Mouse (Mus musculus) NIH3T3 (cell line): ENCODE data around the gene Sec61a1.

Experiments
- DNase-seq: peaks from one replicate; pipeline ENCODE4 v3.0.0-alpha.2; 2012; ENCODE audit warnings: low read depth

The Sec61a1 gene

GRCm38 (mm10) chr6:88516667-88517066 is 2.0 kb downstream of the Sec61a1 start:
- DNase-seq: no peak

- DNase-seq: no peak
Observed at GRCm38 (mm10) chr6:88515971-88516370, 2.7 kb downstream of the Sec61a1 start.

- DNase-seq: no peak
Observed at GRCm38 (mm10) chr6:88514546-88514945, 4.2 kb downstream of the Sec61a1 start.

DNA sequence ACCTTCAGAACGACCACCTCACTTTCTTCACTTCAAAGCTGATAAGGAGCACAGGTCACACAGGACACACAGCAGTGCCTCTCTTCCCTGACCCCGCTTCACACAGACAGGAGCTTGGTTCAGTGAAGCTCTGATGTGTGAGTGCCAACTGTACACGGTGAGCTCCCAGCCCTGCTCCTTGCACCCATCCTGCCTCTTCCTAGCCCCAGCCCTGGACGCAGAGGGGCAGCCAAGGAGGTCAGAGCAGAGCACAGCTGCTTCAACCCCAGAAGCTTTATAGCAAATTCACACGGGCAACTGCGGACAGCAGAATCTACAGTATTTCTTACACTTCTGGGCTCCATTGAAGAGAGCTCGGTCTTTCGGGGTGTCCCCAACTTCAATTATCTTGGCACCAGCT is 4.7 kb downstream of the Sec61a1 start:
- no peak for DNase-seq

GRCm38 (mm10) chr6:88503044-88503443 is 15.7 kb downstream of the Sec61a1 start:
- no peak for DNase-seq

GRCm38 (mm10) chr6:88502030-88502970 is 16.4 kb downstream of the Sec61a1 start:
- DNase-seq: no peak

DNA sequence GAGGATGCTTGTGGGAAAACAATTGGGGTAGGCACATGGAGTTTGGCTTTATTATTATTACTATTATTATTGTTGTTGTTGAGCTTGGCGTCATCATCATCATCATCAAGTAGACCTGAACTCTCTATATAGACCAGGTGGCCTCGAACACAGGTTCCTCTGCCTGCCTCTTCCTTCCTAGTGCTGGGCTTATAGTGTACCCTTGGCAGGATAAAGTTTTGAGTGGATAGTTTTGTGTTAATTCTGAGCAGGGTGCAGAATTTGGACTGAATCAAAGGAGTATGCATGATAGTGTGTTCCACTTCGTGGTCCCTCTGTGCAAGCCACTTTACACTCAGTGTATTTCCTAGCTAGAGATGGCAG is 18.3 kb downstream of the Sec61a1 start:
- no peak for DNase-seq

- no peak for DNase-seq
Observed at GRCm38 (mm10) chr6:88499481-88500404, 19.0 kb downstream of the Sec61a1 start.

- peak; percentile 25 for DNase-seq
Observed at GRCm38 (mm10) chr6:88493712-88494111, 25.0 kb downstream of the Sec61a1 start.

DNA sequence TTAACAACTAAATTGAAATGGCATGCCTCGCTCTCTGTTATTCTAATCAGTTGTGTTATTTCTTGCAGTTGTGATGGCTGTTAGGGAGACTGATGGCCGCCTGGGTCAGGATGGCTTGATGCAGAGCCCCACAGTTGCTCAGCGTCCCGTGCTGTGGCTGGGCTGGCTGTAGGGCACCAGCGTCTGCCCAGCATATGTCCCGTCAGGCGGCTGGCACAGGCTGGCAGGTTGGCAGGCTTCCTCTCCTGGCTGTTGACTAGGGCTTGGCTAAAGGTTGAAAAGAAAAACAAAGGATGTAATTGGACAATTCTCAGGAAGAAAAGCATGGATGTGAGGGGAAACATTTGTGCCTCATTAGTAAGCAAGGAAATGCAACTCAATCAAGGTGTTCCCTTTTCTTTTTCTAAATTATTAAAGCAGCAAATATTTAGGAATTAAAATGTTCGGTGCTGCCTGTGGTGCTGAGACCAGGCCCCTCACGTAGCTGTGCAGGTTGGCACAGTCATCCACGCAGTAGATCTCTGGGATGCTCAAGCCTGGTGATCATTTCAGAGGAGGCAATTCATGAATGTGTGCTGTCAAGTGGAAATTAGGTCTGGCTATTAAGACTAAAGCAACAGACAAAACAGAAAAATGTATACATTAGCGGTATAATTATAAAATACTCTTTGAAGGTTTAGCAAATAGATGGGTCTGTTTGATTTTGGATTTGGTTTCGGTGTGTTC is 27.9 kb downstream of the Sec61a1 start:
- no peak for DNase-seq

GRCm38 (mm10) chr6:88489834-88490233 is 28.9 kb downstream of the Sec61a1 start:
- DNase-seq: no peak

GRCm38 (mm10) chr6:88489026-88489425 is 29.7 kb downstream of the Sec61a1 start:
- peak; percentile 74 for DNase-seq

- DNase-seq: peak; percentile 67
Observed at GRCm38 (mm10) chr6:88486893-88487292, 31.8 kb downstream of the Sec61a1 start.

GRCm38 (mm10) chr6:88485378-88485777 is 33.3 kb downstream of the Sec61a1 start:
- no peak for DNase-seq

DNA sequence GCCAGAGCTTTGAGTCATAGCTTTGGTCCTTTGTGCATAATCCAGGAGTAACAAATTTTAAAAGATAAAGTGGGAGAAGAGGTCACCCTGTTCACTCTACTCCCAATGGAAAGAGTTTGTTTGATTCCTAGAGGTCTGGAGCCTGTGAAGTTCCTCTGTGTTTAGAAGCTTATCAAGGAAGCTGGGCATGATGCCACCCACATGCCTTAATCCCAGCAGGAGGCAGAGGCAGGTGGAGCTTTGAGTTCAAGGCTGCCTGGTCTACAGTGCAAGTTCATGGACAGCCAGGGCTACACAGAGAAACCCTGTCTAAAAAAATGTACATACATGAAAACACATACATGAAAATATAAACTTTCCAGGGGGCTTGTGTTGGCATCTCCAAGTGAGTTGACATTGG is 34.8 kb downstream of the Sec61a1 start:
- no peak for DNase-seq

DNA sequence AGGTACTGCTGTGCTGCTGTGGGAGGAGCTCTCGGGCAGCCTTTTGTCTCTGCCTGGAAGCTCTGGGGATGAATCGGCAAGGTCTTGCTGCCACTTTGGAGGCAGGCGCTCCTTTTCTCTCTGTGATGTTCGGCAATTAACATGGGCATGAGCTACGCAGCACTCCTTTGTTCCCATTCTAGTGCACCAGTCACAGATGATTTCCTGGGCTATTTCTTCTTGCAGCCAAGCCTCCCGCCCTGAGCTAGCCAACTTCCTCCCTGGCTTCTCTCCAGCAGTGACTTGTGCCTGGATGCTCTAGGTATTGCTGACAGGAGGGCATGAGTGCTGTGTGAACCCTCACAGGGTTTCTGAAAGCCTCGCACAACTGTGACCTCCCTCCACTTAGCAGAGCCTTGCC is 35.6 kb downstream of the Sec61a1 start:
- DNase-seq: no peak

DNA sequence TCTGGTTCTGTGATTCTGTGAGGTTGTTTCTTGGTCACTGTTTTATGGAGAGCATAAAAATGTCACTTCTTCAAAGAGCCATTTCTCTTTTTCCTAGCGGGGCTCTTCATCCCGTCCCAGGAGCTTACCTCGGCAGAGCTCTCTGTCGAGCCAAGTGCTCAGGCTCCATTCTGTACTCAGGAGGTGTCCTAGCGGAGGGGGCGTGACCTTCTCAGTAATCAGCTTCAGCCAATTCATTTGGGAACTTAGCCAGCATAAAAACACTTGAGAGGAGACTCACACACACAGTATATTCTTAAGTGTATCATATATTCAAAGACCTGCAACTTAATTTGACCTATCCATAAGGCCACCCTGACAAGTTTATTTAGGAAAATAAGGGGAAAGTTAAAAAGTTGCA is 38.3 kb downstream of the Sec61a1 start:
- no peak for DNase-seq

DNA sequence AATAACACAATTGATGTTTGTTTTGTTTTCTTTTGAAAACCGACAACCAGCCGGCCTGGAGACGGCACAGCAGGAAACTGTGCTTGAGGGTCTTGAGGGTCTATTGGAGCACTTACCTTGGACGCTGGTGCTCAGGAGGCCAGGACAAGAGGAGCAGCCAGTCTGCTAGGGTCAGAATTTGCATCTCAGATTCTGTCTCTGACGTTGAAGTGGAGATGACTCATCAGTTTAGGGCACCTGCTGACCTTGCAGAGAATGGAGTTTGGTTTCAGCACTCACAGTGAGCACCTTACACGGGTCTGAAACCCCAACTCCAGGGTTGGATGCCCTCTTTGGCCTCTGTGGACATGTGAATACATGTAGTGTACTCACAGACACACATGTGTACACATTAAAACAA is 48.8 kb downstream of the Sec61a1 start:
- DNase-seq: no peak

DNA sequence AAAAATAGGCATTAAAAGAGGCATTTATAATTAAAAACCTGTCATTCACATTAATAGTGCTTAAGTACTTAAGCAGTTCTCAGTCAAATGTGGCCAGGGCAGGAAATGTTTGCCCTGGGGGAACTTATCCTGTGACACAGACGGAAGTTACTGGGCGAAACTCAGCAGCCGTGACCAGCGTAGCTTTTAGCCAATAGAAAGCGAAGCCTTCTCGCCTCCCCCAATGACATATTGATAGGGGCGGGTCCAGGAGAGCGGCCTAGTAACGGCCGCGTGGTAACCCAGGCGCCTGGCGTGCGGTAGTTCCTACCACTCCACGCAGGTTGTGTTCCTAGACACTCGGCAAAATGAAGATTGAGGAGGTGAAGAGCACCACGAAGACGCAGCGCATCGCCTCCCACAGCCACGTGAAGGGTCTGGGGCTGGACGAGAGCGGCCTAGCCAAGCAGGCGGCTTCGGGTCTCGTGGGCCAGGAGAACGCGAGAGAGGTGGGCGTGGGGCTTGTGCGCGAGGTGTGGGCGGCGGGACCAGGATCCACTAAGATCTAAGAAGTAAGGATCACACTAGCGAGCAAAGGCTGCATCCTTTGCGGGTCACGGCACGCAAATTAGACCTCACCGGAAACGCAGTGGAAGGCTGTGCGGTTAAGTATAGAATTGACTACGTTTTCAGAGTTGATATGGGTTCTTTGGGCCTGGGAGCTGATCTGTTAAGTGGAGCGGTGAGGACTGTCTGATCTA is 53.4 kb downstream of the Sec61a1 start, which contains the start of gene Ruvbl1:
Ruvbl1 (plus strand) TSS at position 229 of the 740 bp plus-strand sequence.
- peak; percentile 98 for DNase-seq

DNA sequence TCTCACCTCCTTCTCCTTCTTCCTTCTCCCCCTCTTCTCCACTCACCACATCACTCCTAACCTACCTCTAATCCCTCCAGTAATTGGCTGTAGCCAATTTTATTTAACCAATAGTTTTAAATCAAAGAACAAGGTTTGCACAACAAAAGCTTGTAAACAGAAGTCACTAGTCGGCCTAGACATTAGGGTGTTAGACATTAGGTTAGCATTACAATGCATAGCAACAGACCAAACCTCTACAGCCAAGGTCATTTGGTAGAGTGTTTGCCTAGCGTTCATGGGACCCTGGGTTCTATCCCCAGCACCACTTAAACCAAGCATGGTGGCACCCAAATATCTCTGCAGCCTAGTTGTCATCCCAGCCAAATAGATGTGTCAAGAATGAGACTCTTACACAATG is 64.2 kb downstream of the Sec61a1 start:
- DNase-seq: no peak
